Mouse (Mus musculus) midbrain, postnatal 0 days (tissue): ENCODE results near the gene Kalrn. TPM values are rescaled to one million over a fixed set of nuclear protein-coding genes. Genes with fewer than 3 reads are reported as not detected.

Experiments used
- ATAC-seq: fragments of 200-750 bp; cut with Nextera tagmentation; 2 replicates; pipeline ENCODE4 v1.8.0; 2017; ENCODE audit warnings: moderate number of reproducible peaks, mild to moderate bottlenecking, moderate TSS enrichment, moderate library complexity; ENCODE audit not compliant: low FRiP score
- DNase-seq: peaks from one replicate; pipeline ENCODE4 v3.0.0-alpha.2; 2015; ENCODE audit warnings: low spot score
- H3K27ac ChIP-seq: fragments of 300-500 bp; sonication (generic); 2 replicates; pipeline ENCODE4 v1.5.1; 2014; ENCODE audit warnings: low read depth, mild to moderate bottlenecking, low read length, mixed read lengths
- H3K27me3 ChIP-seq: fragments of 300-500 bp; sonication (generic); 2 replicates; pipeline ENCODE4 v1.6.1; 2014; ENCODE audit warnings: low read length, control low read depth, mixed read lengths; ENCODE audit not compliant: insufficient read depth
- H3K36me3 ChIP-seq: fragments of 300-500 bp; sonication (generic); 2 replicates; pipeline ENCODE4 v1.6.1; 2014; ENCODE audit warnings: low read length, control low read depth, mixed read lengths; ENCODE audit not compliant: insufficient read depth
- H3K4me1 ChIP-seq: fragments of 300-500 bp; sonication (generic); 2 replicates; pipeline ENCODE4 v1.6.1; 2014; ENCODE audit warnings: mild to moderate bottlenecking, control low read depth, antibody characterized with exemption, low read length, mixed read lengths; ENCODE audit not compliant: insufficient read depth
- H3K4me2 ChIP-seq: fragments of 300-500 bp; sonication (generic); 2 replicates; pipeline ENCODE4 v1.6.1; 2014; ENCODE audit warnings: low read depth, mild to moderate bottlenecking, low read length, mixed read lengths; ENCODE audit not compliant: poor library complexity, severe bottlenecking
- H3K4me3 ChIP-seq: fragments of 300-500 bp; sonication (generic); 2 replicates; pipeline ENCODE4 v1.5.1; 2014; ENCODE audit warnings: low read depth, mild to moderate bottlenecking, low read length, moderate library complexity
- H3K9ac ChIP-seq: fragments of 300-500 bp; sonication (generic); replicated peaks from 2 replicates; pipeline ENCODE4 v1.6.1; 2014; ENCODE audit warnings: mild to moderate bottlenecking, low read length, moderate library complexity, mixed read lengths; ENCODE audit not compliant: poor library complexity, severe bottlenecking
- H3K9me3 ChIP-seq: fragments of 300-500 bp; sonication (generic); 2 replicates; pipeline ENCODE4 v1.6.1; 2016; ENCODE audit warnings: low read length, control low read depth
- CTCF ChIP-seq: IDR thresholded peaks from 2 replicates; pipeline ENCODE4 v1.5.1; 2016; ENCODE audit warnings: antibody characterized with exemption, mild to moderate bottlenecking
- WGBS: fragments of 180-500 bp; shearing (Covaris S2); extraction: QIAGEN DNeasy Blood & Tissue Kit; methylation state at CpG from one replicate; pipeline ENCODE4 v1.1.7; 2014; 5-methylcytosine and 5-hydroxymethylcytosine counted together
- polyA plus RNA-seq: library from polyadenylated mRNA; unstranded; fragments of >200 nt; fragmentation: Nextera tagmentation; extraction: Ambion mirVana; gene quantifications from 2 replicates; pipeline ENCODE4 v1.2.1, GENCODE M21; 2015
- total RNA-seq: library from RNA; depleted of rRNA; stranded (reverse); fragments of >200 nt; gene quantifications from 2 replicates; pipeline ENCODE4 v1.2.3, GENCODE M21; 2014

Kalrn gene
- total and polyA plus RNA-seq, 2 experiments from 2014 or later = 23.6 to 128 TPM

- Histone ChIP-seq H3K27ac (no peak overlapping the region), H3K36me3 (no peaks in the 10 kb centered on the region), H3K27me3 (no peaks in the 10 kb centered on the region), H3K4me2 (no peak overlapping the region), H3K9me3 (no peaks in the 10 kb centered on the region), H3K9ac (no peak overlapping the region), H3K4me1 (peaks cover 8% of the 10 kb centered on the region; the same call in 1 of the 2 replicates), H3K4me3 (no peak overlapping the region)
- no peak for TF ChIP-seq CTCF
- 82% methylated on average over 5 of the region's 5 CpGs for WGBS
- DNase-seq = no peak
- ATAC-seq = no peak
These were observed 633.2 kb downstream of the Kalrn start for GRCm38 (mm10) chr16:33940095-33940494.

GRCm38 (mm10) chr16:33939636-33940035 is 633.7 kb downstream of the Kalrn start:
- Histone ChIP-seq H3K4me3 (no peak overlapping the region), H3K4me1 (peaks cover 8% of the 10 kb centered on the region; the same call in 1 of the 2 replicates), H3K9me3 (no peaks in the 10 kb centered on the region), H3K36me3 (no peaks in the 10 kb centered on the region), H3K27me3 (no peaks in the 10 kb centered on the region), H3K27ac (no peak overlapping the region), H3K4me2 (no peak overlapping the region), H3K9ac (no peak overlapping the region)
- DNase-seq (no peak), ATAC-seq (no peak)
- TF ChIP-seq CTCF = no peak
- WGBS = 77% methylated on average over 9 of the region's 9 CpGs

GRCm38 (mm10) chr16:33939133-33939531 is 634.2 kb downstream of the Kalrn start:
- DNase-seq (no peak), ATAC-seq (no peak)
- peaks cover 8% of the 10 kb centered on the region; the same call in 1 of the 2 replicates for H3K4me1 ChIP-seq
- no peak for TF ChIP-seq CTCF
- WGBS = 91% methylated on average over 2 of the region's 2 CpGs
- H3K4me3 ChIP-seq = no peak overlapping the region
- no peaks in the 10 kb centered on the region for H3K9me3 ChIP-seq
- no peaks in the 10 kb centered on the region for H3K27me3 ChIP-seq
- H3K9ac ChIP-seq = no peak overlapping the region
- no peak overlapping the region for H3K4me2 ChIP-seq
- no peaks in the 10 kb centered on the region for H3K36me3 ChIP-seq
- no peak overlapping the region for H3K27ac ChIP-seq

DNA sequence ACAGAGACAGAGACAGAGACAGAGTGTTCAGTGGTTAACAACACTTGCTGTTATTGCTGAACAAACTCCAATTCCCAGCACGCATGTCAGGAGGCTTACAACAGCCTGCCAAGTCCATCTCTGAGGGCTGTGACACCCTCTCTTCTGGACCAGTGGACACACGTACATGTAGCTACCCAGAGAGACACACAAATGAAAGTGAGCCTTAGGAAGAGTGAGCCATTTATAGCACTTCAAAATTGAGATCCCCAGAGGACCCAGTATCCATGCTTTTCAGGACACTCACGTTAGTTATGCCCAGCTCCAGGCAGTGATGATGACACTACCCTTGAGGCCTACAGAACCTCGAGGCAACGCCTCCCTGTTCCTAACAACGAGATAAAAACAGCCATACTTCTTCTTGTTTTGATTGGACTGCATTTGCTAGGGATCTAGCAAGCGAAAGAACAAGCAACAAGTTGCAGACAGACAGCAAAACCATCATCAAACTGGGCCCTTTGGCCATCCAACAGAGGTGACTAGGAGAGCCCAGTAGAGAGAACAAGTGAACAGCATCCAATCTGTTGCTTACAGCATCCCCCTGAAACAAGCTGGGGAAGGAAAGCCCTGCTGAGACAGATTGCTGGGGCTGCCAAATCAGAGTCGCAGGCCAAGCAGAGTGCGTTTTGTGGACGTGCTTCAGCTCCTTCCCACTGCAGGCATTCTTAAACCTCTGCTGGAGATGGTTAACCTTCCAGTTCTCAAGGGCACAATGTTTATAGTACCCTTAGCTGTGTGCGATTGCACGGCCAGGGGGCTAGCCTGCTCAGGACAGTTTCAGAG is 634.8 kb downstream of the Kalrn start:
- Histone ChIP-seq H3K36me3 (no peaks in the 10 kb centered on the region), H3K4me1 (peaks cover 8% of the 10 kb centered on the region; the same call in 1 of the 2 replicates), H3K9me3 (no peaks in the 10 kb centered on the region), H3K4me3 (no peak overlapping the region), H3K9ac (no peak overlapping the region), H3K4me2 (no peak overlapping the region), H3K27ac (no peak overlapping the region), H3K27me3 (no peaks in the 10 kb centered on the region)
- no peak for TF ChIP-seq CTCF
- DNase-seq = no peak
- no peak for ATAC-seq
- 67% methylated on average over 12 of the region's 12 CpGs for WGBS

- Histone ChIP-seq H3K9ac (no peak overlapping the region), H3K9me3 (no peaks in the 10 kb centered on the region), H3K4me1 (peaks cover 8% of the 10 kb centered on the region; the same call in 1 of the 2 replicates), H3K4me3 (no peak overlapping the region), H3K27ac (no peak overlapping the region), H3K4me2 (no peak overlapping the region), H3K27me3 (no peaks in the 10 kb centered on the region), H3K36me3 (no peaks in the 10 kb centered on the region)
- no peak for TF ChIP-seq CTCF
- no peak for ATAC-seq
- no peak for DNase-seq
- WGBS = 73% methylated on average over 8 of the region's 8 CpGs
These were observed 635.8 kb downstream of the Kalrn start for GRCm38 (mm10) chr16:33937567-33937966.

GRCm38 (mm10) chr16:33936885-33937284 is 636.4 kb downstream of the Kalrn start:
- H3K4me2 ChIP-seq = no peak overlapping the region
- H3K27ac ChIP-seq = no peak overlapping the region
- no peak for TF ChIP-seq CTCF
- ATAC-seq = no peak
- H3K9me3 ChIP-seq = no peaks in the 10 kb centered on the region
- peaks cover 8% of the 10 kb centered on the region; the same call in 1 of the 2 replicates for H3K4me1 ChIP-seq
- H3K27me3 ChIP-seq = no peaks in the 10 kb centered on the region
- no peak overlapping the region for H3K9ac ChIP-seq
- H3K4me3 ChIP-seq = no peak overlapping the region
- no peak for DNase-seq
- no peaks in the 10 kb centered on the region for H3K36me3 ChIP-seq
- 89% methylated on average over 4 of the region's 4 CpGs for WGBS
